Mouse (Mus musculus) MEL (cell line): ENCODE data around the gene Cyb5r4. TPM values are rescaled to one million over a fixed set of nuclear protein-coding genes. Genes with fewer than 3 reads are reported as not detected.
"Not testable (repeated sequence)": the region's sequence is repeated elsewhere in the genome, so short reads cannot be mapped to it uniquely, and the experiment has no call there.

Experiments
- DNase-seq: peaks from one replicate; pipeline ENCODE4 v3.0.0; 2011; ENCODE audit warnings: low read depth, low spot score
- H3K27ac ChIP-seq: 2 replicates; pipeline ENCODE4 v1.5.1; 2012; ENCODE audit warnings: low read depth, mild to moderate bottlenecking, control low read depth, low read length, moderate library complexity; ENCODE audit not compliant: control insufficient read depth
- H3K27me3 ChIP-seq, 2 experiments: fragments of 150-350 bp in 1 of 2; sonication (generic) in 1 of 2; 2 replicates each; pipeline ENCODE4 v1.6.1; 2012; ENCODE audit warnings: low read length in 2 of 2, mild to moderate bottlenecking in 2 of 2, improper control_type of control experiment in 1 of 2, moderate library complexity in 1 of 2; ENCODE audit not compliant: insufficient read depth in 2 of 2, control insufficient read depth in 1 of 2
- H3K36me3 ChIP-seq, 2 experiments: 2 replicates each; pipeline ENCODE4 v1.6.1; 2012 to 2014; ENCODE audit warnings: low read length in 2 of 2, improper control_type of control experiment in 1 of 2, inconsistent platforms in 1 of 2, mild to moderate bottlenecking in 1 of 2; ENCODE audit not compliant: insufficient read depth in 2 of 2, control insufficient read depth in 1 of 2
- H3K4me1 ChIP-seq, 2 experiments: fragments of 150-350 bp in 1 of 2; sonication (generic) in 1 of 2; 2 replicates each; pipeline ENCODE4 v1.6.1; 2012; ENCODE audit warnings: low read length in 2 of 2, improper control_type of control experiment in 1 of 2, mild to moderate bottlenecking in 1 of 2; ENCODE audit not compliant: insufficient read depth in 2 of 2, control insufficient read depth in 1 of 2
- H3K4me3 ChIP-seq, 2 experiments: fragments of 150-350 bp in 1 of 2; sonication (generic) in 1 of 2; 2 replicates each; pipeline ENCODE4 v1.5.1; 2012; ENCODE audit warnings: low read depth in 2 of 2, low read length in 2 of 2, mild to moderate bottlenecking in 2 of 2, moderate library complexity in 2 of 2, control low read depth in 1 of 2, improper control_type of control experiment in 1 of 2; ENCODE audit not compliant: control insufficient read depth in 1 of 2, insufficient read depth in 1 of 2
- H3K79me2 ChIP-seq: 2 replicates; pipeline ENCODE4 v1.6.1; 2012; ENCODE audit warnings: mild to moderate bottlenecking, low read length, moderate library complexity; ENCODE audit not compliant: control insufficient read depth, poor library complexity, insufficient read depth
- H3K9ac ChIP-seq: 2 replicates; pipeline ENCODE4 v1.6.1; 2012; ENCODE audit warnings: low read depth, mild to moderate bottlenecking, control low read depth, low read length, moderate library complexity; ENCODE audit not compliant: control insufficient read depth, poor library complexity, severe bottlenecking
- H3K9me3 ChIP-seq: fragments of 150-350 bp; sonication (generic); replicated peaks from 2 replicates; pipeline ENCODE4 v1.6.1; 2012; ENCODE audit warnings: mild to moderate bottlenecking, low read length, improper control_type of control experiment, moderate library complexity; ENCODE audit not compliant: insufficient read depth
- BHLHE40 ChIP-seq: IDR thresholded peaks from 2 replicates; pipeline ENCODE4 v1.6.1; 2012; ENCODE audit warnings: low read depth, mild to moderate bottlenecking, inconsistent platforms, low read length, improper control_type of control experiment, borderline replicate concordance
- CHD1 ChIP-seq: IDR thresholded peaks from 2 replicates; pipeline ENCODE4 v1.6.1; 2012; ENCODE audit warnings: low read depth, mild to moderate bottlenecking, inconsistent platforms, low read length, improper control_type of control experiment
- CHD2 ChIP-seq: IDR thresholded peaks from 2 replicates; pipeline ENCODE4 v1.6.1; 2011; ENCODE audit warnings: low read length, improper control_type of control experiment
- EP300 ChIP-seq, 2 experiments: IDR thresholded peaks; 2 replicates each; pipeline ENCODE4 v1.6.1; 2011; ENCODE audit warnings: improper control_type of control experiment in 2 of 2, low read length in 2 of 2, low read depth in 1 of 2, mild to moderate bottlenecking in 1 of 2
- ETS1 ChIP-seq: IDR thresholded peaks from 2 replicates; pipeline ENCODE4 v1.6.1; 2012; ENCODE audit warnings: low read depth, mild to moderate bottlenecking, inconsistent platforms, low read length, improper control_type of control experiment, moderate library complexity
- GABPA ChIP-seq: IDR thresholded peaks from 2 replicates; pipeline ENCODE4 v1.6.1; 2012; ENCODE audit warnings: low read depth, mild to moderate bottlenecking, inconsistent platforms, low read length, improper control_type of control experiment, moderate library complexity
- HCFC1 ChIP-seq: IDR thresholded peaks from 2 replicates; pipeline ENCODE4 v1.6.1; 2012; ENCODE audit warnings: low read depth, mild to moderate bottlenecking, inconsistent platforms, low read length, improper control_type of control experiment, moderate library complexity
- KAT2A ChIP-seq: conservative IDR thresholded peaks from 2 replicates; pipeline ENCODE4 v1.6.1; 2012; ENCODE audit warnings: low read depth, low read length, improper control_type of control experiment, inconsistent platforms
- MAX ChIP-seq: IDR thresholded peaks from 2 replicates; pipeline ENCODE4 v1.6.1; 2011; ENCODE audit warnings: low read length, improper control_type of control experiment
- MYB ChIP-seq: IDR thresholded peaks from 2 replicates; pipeline ENCODE4 v1.6.1; 2011; ENCODE audit warnings: mild to moderate bottlenecking, low read depth, low read length, improper control_type of control experiment
- POLR2A ChIP-seq, 2 experiments: IDR thresholded peaks; 2 replicates each; pipeline ENCODE4 v1.6.1; 2011 to 2012; ENCODE audit warnings: low read length in 2 of 2, mild to moderate bottlenecking in 2 of 2, control low read depth in 1 of 2, improper control_type of control experiment in 1 of 2, low read depth in 1 of 2, moderate library complexity in 1 of 2; ENCODE audit not compliant: control insufficient read depth in 1 of 2, insufficient read depth in 1 of 2, poor library complexity in 1 of 2
- RCOR1 ChIP-seq: IDR thresholded peaks from 2 replicates; pipeline ENCODE4 v1.6.1; 2012; ENCODE audit warnings: low read depth, mild to moderate bottlenecking, inconsistent platforms, low read length, improper control_type of control experiment
- TBP ChIP-seq: IDR thresholded peaks from 2 replicates; pipeline ENCODE4 v1.8.0; 2011; ENCODE audit warnings: low read depth, low read length, improper control_type of control experiment
- TCF12 ChIP-seq: IDR thresholded peaks from 2 replicates; pipeline ENCODE4 v1.6.1; 2014; ENCODE audit warnings: low read depth, mild to moderate bottlenecking, inconsistent platforms, low read length, improper control_type of control experiment, moderate library complexity
- UBTF ChIP-seq: IDR thresholded peaks from 2 replicates; pipeline ENCODE4 v1.6.1; 2012; ENCODE audit warnings: low read depth, mild to moderate bottlenecking, inconsistent platforms, low read length, improper control_type of control experiment, moderate library complexity, borderline replicate concordance; ENCODE audit not compliant: insufficient read depth
- polyA plus RNA-seq, 2 experiments: library from polyadenylated mRNA; stranded (reverse) in 1 of 2; unstranded in 1 of 2; fragments of >175 nt in 1 of 2; fragments of >200 nt in 1 of 2; gene quantifications; 2 replicates each; pipeline versions ENCODE4 v1.2.1 to v1.2.4; 2012; ENCODE audit warnings: low replicate concordance in 2 of 2, low read depth in 1 of 2; ENCODE audit not compliant: insufficient read length in 2 of 2, insufficient read depth in 1 of 2, missing spikeins in 1 of 2
- total RNA-seq: library from RNA; depleted of rRNA; stranded (reverse); fragments of 300-350 nt; gene quantifications from 2 replicates; pipeline ENCODE4 v1.2.3, GENCODE M21; 2012; rRNA removed

Gene Cyb5r4
- total and polyA plus RNA-seq, 3 experiments, result 30.3 to 37.2 TPM; not detected in 1

- no peak for DNase-seq
- Histone ChIP-seq H3K9me3 (no peaks in the 10 kb centered on the region), H3K4me1 (no peaks in the 10 kb centered on the region), H3K27ac (no peak overlapping the region), H3K4me3 (no peak overlapping the region), H3K36me3 (no peaks in the 10 kb centered on the region), H3K79me2 (no peaks in the 10 kb centered on the region), H3K9ac (no peak overlapping the region), H3K27me3 (no peaks in the 10 kb centered on the region)
- no peak for TF ChIP-seq MAX
- no peak for TF ChIP-seq BHLHE40
- no peak for TF ChIP-seq UBTF
- no peak for TF ChIP-seq KAT2A
- no peak for TF ChIP-seq CHD2
- no peak for TF ChIP-seq GABPA
- TF ChIP-seq ETS1, result no peak
- TF ChIP-seq HCFC1, result no peak
Observed at GRCm38 (mm10) chr9:87118996-87119395, 97.2 kb downstream of the Cyb5r4 start.

GRCm38 (mm10) chr9:87121956-87122493 lies 100.2 kb downstream of the Cyb5r4 start:
- H3K36me3 ChIP-seq, result no peaks in the 10 kb centered on the region

GRCm38 (mm10) chr9:87127046-87127445 lies 105.2 kb downstream of the Cyb5r4 start:
- H3K27ac ChIP-seq, H3K27me3 ChIP-seq, H3K4me3 ChIP-seq, H3K79me2 ChIP-seq, H3K9ac ChIP-seq, H3K4me1 ChIP-seq, DNase-seq, H3K9me3 ChIP-seq, H3K36me3 ChIP-seq: not testable (repeated sequence)

More at GRCm38 (mm10) chr9:87121956-87122493, 100.2 kb downstream of the Cyb5r4 start:
- no peaks in the 10 kb centered on the region for H3K79me2 ChIP-seq
- no peaks in the 10 kb centered on the region for H3K9me3 ChIP-seq
- H3K9ac ChIP-seq, result no peak overlapping the region
- H3K27me3 ChIP-seq, result peaks cover 0 to 1% of the 10 kb centered on the region in 2 experiments; a peak in 1 of 4 replicates
- no peaks in the 10 kb centered on the region for H3K4me1 ChIP-seq
- no peak overlapping the region for H3K27ac ChIP-seq
- no peak for DNase-seq
- no peak overlapping the region for H3K4me3 ChIP-seq
- TF ChIP-seq POLR2A (IDR thresholded peaks at IDR 0.05; ENCODE audit: control insufficient read depth in 1 of 2, insufficient read depth in 1 of 2, low read depth in 1 of 2, low read length in 2 of 2, poor library complexity in 1 of 2) (no peak), EP300 (IDR thresholded peaks at IDR 0.05; ENCODE audit: low read depth in 1 of 2, low read length in 2 of 2) (no peak), BHLHE40 (no peak), TBP (no peak), CHD1 (no peak), RCOR1 (no peak), TCF12 (no peak), UBTF (no peak), ETS1 (no peak), MYB (no peak)

Other genes with a start within 250 kb of the Cyb5r4 start
- not detected in 2 replicates for gene Snap91, start 141.4 kb upstream of the Cyb5r4 start, total RNA-seq
- gene Snap91, start 141.4 kb upstream of the Cyb5r4 start, polyA plus RNA-seq, result not detected
- gene Ripply2, start 6.5 kb upstream of the Cyb5r4 start, total RNA-seq, result not detected in 2 replicates
- gene Ripply2, start 6.5 kb upstream of the Cyb5r4 start, polyA plus RNA-seq, result not detected
- not detected in 2 replicates for gene Mrap2, start 122.3 kb downstream of the Cyb5r4 start, total RNA-seq
- under 1 TPM in 1 of 2 experiments, not detected in 1; 0.15 TPM for gene Mrap2, start 122.3 kb downstream of the Cyb5r4 start, polyA plus RNA-seq
- 3.7 and 4.2 TPM in 2 replicates for gene Cep162, start 233.5 kb downstream of the Cyb5r4 start, total RNA-seq
- 1 to 10 TPM in 1 of 2 experiments, not detected in 1; 5.4 TPM for gene Cep162, start 233.5 kb downstream of the Cyb5r4 start, polyA plus RNA-seq